Mouse (Mus musculus) ovary, postnatal 14 days (tissue): ENCODE data around the gene Il1r2.

ENCODE experiments used
- DNase-seq: peaks from one replicate; pipeline ENCODE4 v3.0.0; 2022; ENCODE audit warnings: low spot score

Il1r2 gene

DNA sequence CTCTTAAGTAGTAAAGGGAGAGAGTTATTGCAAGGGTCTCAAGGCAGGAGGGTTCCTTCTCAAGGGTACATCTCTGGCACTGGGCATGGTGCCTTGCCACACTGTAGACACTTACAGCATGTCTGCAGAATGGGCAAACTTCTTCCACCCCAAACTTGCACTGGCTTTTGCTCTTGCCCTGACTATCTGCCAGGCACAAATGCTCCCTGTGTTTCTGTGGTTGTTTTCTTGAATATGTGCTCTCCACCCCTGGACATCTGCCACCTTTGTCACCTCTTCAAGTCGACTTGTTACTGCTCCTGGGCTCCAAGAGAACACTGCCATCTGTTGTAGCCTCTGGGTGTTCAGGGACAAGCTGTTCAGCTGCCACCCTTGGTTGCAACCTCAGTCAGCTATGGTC lies 57.8 kb downstream of the Il1r2 start:
- DNase-seq = no peak

- DNase-seq = no peak
Observed at GRCm38 (mm10) chr1:40132721-40133120, 58.8 kb downstream of the Il1r2 start.

- no peak for DNase-seq
Observed at GRCm38 (mm10) chr1:40133567-40133966, 59.7 kb downstream of the Il1r2 start.

GRCm38 (mm10) chr1:40139798-40140532 lies 66.1 kb downstream of the Il1r2 start:
- DNase-seq = peak; percentile 57

GRCm38 (mm10) chr1:40156096-40156495 lies 82.2 kb downstream of the Il1r2 start:
- DNase-seq = no peak

DNA sequence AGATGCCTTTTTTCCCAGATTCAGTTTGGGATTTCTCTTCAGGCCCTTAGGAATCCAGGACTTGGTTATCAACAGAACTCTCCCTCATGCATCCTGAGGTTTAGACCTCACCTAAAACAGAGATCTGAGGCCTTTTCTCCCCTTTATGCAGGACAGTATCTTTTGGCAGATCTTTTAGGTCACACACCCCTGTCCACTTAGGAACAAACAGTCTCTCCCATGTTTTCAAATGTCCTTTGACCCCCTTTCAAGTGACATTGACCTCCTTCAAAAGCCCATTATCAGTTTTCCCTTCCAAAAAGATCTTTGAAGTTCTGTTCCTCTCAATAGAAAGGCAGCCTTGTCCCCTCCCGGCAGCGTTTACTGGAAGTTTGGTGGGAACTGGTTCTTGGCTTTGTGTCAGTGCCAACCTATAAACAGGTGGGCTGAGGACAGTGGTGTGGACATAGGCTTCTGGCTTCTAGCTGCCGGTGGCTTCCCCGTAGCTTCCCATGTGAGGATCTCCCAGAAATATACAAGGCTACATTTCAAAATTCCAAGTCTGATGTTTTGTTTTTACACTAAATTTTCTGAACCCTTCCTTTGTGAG lies 89.5 kb downstream of the Il1r2 start:
- no peak for DNase-seq

DNA sequence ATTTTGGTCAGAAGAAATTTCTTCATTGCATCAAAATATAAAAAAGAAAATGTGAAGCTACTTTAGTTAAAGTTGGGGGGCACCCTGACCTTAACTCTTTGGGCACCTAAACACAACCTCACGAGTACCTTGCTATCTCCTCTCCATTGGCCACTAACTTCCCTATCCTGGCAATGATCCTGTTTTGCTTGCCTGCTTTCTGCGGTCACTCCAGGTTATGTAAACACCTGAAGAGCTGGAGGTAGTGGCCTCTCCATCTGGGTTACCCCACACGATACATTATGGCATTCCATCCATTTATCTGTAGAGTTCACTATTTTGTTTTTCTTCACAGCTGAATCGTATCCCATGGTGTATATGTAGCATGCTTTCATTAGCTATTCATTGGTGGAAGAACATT lies 90.5 kb downstream of the Il1r2 start:
- DNase-seq = no peak

DNA sequence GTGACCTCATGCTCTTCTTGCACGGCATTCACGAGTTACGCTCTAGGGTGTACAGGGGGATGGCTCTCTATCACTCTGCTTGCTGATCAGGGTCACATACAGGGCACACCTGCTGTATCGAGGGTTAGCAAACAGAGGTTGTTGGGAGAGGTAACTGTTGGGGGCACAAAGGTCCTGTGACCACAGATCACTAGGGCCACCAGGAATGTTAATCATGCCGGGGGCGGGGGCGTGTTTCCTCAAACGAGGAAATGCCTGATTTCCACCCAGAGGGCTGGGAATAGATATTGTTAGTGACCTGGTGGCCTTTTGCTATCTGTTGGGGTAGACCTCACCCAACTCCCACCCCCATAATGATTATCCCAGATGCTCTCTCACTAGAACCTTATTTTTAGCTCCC lies 93.7 kb downstream of the Il1r2 start:
- DNase-seq = no peak

GRCm38 (mm10) chr1:40171878-40172277 lies 98.0 kb downstream of the Il1r2 start:
- DNase-seq = peak; percentile 13

- no peak for DNase-seq
Observed at GRCm38 (mm10) chr1:40174146-40174545, 100.3 kb downstream of the Il1r2 start.
